Mouse (Mus musculus): ENCODE measurements around the gene Ptar1.
"Not testable (repeated sequence)": the region's sequence is repeated elsewhere in the genome, so short reads cannot be mapped to it uniquely, and the experiment has no call there.

Ptar1 gene

GRCm38 (mm10) chr19:23687296-23688021 is at the start of gene Ptar1:
Gene Ptar1 (plus strand): TSS chr19:23687429.
- peak; percentile 62 for DNase-seq (ENCODE audit: low read depth)

GRCm38 (mm10) chr19:23643819-23644218 is 43.4 kb upstream of the Ptar1 start:
- DNase-seq (ENCODE audit: low read depth), result no peak

- DNase-seq (ENCODE audit: low read depth), result no peak
Observed at GRCm38 (mm10) chr19:23645347-23645746, 41.9 kb upstream of the Ptar1 start.

GRCm38 (mm10) chr19:23647308-23647707 is 39.9 kb upstream of the Ptar1 start:
- no peak for DNase-seq (ENCODE audit: low read depth)

- DNase-seq (ENCODE audit: low read depth), result no peak
Observed at GRCm38 (mm10) chr19:23652644-23653043, 34.6 kb upstream of the Ptar1 start, which contains the start of gene 1700028P14Rik. Gene 1700028P14Rik (minus strand): TSS chr19:23652812.

GRCm38 (mm10) chr19:23653154-23653553 is 34.1 kb upstream of the Ptar1 start:
- no peak for DNase-seq (ENCODE audit: low read depth)

GRCm38 (mm10) chr19:23657261-23657932 is 29.8 kb upstream of the Ptar1 start:
- no peak for DNase-seq (ENCODE audit: low read depth)

- DNase-seq (ENCODE audit: low read depth), result no peak
Observed at GRCm38 (mm10) chr19:23658350-23658749, 28.9 kb upstream of the Ptar1 start.

GRCm38 (mm10) chr19:23664083-23664482 is 23.1 kb upstream of the Ptar1 start:
- no peak for DNase-seq (ENCODE audit: low read depth)

- DNase-seq (ENCODE audit: low read depth), result no peak
Observed at GRCm38 (mm10) chr19:23668142-23668655, 19.0 kb upstream of the Ptar1 start.

GRCm38 (mm10) chr19:23673021-23673420 is 14.2 kb upstream of the Ptar1 start:
- no peak for DNase-seq (ENCODE audit: low read depth)

- DNase-seq (ENCODE audit: low read depth), result not testable (repeated sequence)
Observed at GRCm38 (mm10) chr19:23675656-23676055, 11.6 kb upstream of the Ptar1 start.

GRCm38 (mm10) chr19:23686962-23687295 is 300 bp upstream of the Ptar1 start:
- DNase-seq (ENCODE audit: low read depth), result no peak

- no peak for DNase-seq (ENCODE audit: low read depth)
Observed at GRCm38 (mm10) chr19:23688421-23688946, 1.3 kb downstream of the Ptar1 start.

GRCm38 (mm10) chr19:23694344-23694743 is 7.1 kb downstream of the Ptar1 start:
- no peak for DNase-seq (ENCODE audit: low read depth)

- no peak for DNase-seq (ENCODE audit: low read depth)
Observed at GRCm38 (mm10) chr19:23697861-23698260, 10.6 kb downstream of the Ptar1 start.

- no peak for DNase-seq (ENCODE audit: low read depth)
Observed at GRCm38 (mm10) chr19:23698366-23698765, 11.1 kb downstream of the Ptar1 start.

GRCm38 (mm10) chr19:23699131-23699530 is 11.9 kb downstream of the Ptar1 start:
- no peak for DNase-seq (ENCODE audit: low read depth)

GRCm38 (mm10) chr19:23702896-23703295 is 15.7 kb downstream of the Ptar1 start:
- DNase-seq (ENCODE audit: low read depth), result no peak

- DNase-seq (ENCODE audit: low read depth), result no peak
Observed at GRCm38 (mm10) chr19:23705383-23705782, 18.2 kb downstream of the Ptar1 start.

GRCm38 (mm10) chr19:23746506-23746905 is 59.3 kb downstream of the Ptar1 start:
- no peak for DNase-seq (ENCODE audit: low read depth)

- no peak for DNase-seq (ENCODE audit: low read depth)
Observed at GRCm38 (mm10) chr19:23757011-23757410, 69.8 kb downstream of the Ptar1 start.

- peak; percentile 81 for DNase-seq (ENCODE audit: low read depth)
Observed at GRCm38 (mm10) chr19:23757961-23758553, 70.8 kb downstream of the Ptar1 start.
